Mouse (Mus musculus) neural tube, embryonic 15.5 days (tissue): ENCODE results near the gene Borcs7. TPM values are rescaled to one million over a fixed set of nuclear protein-coding genes. Genes with fewer than 3 reads are reported as not detected.

Experiments
- ATAC-seq: fragments of 200-750 bp; cut with Nextera tagmentation; 2 replicates; pipeline ENCODE4 v1.8.0; 2017; ENCODE audit warnings: mild to moderate bottlenecking, moderate TSS enrichment, moderate library complexity; ENCODE audit not compliant: low FRiP score
- H3K27ac ChIP-seq: fragments of 300-500 bp; sonication (generic); replicated peaks from 2 replicates; pipeline ENCODE4 v1.5.1; 2015; ENCODE audit warnings: mild to moderate bottlenecking, inconsistent platforms
- H3K27me3 ChIP-seq: fragments of 300-500 bp; sonication (generic); replicated peaks from 2 replicates; pipeline ENCODE4 v1.6.1; 2015; ENCODE audit warnings: inconsistent platforms
- H3K36me3 ChIP-seq: fragments of 300-500 bp; sonication (generic); 2 replicates; pipeline ENCODE4 v1.6.1; 2015; ENCODE audit warnings: inconsistent platforms
- H3K4me1 ChIP-seq: fragments of 300-500 bp; sonication (generic); 2 replicates; pipeline ENCODE4 v1.6.1; 2015; ENCODE audit warnings: inconsistent platforms
- H3K4me2 ChIP-seq: fragments of 300-500 bp; sonication (generic); 2 replicates; pipeline ENCODE4 v1.6.1; 2015; ENCODE audit warnings: inconsistent platforms, mild to moderate bottlenecking, moderate library complexity
- H3K4me3 ChIP-seq: fragments of 300-500 bp; sonication (generic); replicated peaks from 2 replicates; pipeline ENCODE4 v1.5.1; 2015; ENCODE audit warnings: mild to moderate bottlenecking, inconsistent platforms
- H3K9ac ChIP-seq: fragments of 300-500 bp; sonication (generic); replicated peaks from 2 replicates; pipeline ENCODE4 v1.6.1; 2015; ENCODE audit warnings: mild to moderate bottlenecking, inconsistent platforms
- H3K9me3 ChIP-seq: fragments of 300-500 bp; sonication (generic); replicated peaks from 2 replicates; pipeline ENCODE4 v1.6.1; 2016; ENCODE audit warnings: inconsistent platforms
- WGBS: fragments of 180-500 bp; shearing (Covaris S2); methylation state at CpG from one replicate; pipeline ENCODE4 v1.1.7; 2015; ENCODE audit warnings: mixed read lengths; 5-methylcytosine and 5-hydroxymethylcytosine counted together
- polyA plus RNA-seq: library from polyadenylated mRNA; unstranded; fragments of >200 nt; fragmentation: Nextera tagmentation; extraction: Ambion mirVana; gene quantifications from 2 replicates; pipeline ENCODE4 v1.2.1, GENCODE M21; 2015

The Borcs7 gene
- polyA plus RNA-seq, 1 experiment from 2014 or later = 29.8 TPM

- Histone ChIP-seq H3K27ac (no peak overlapping the region), H3K9ac (no peak overlapping the region), H3K9me3 (no peaks in the 10 kb centered on the region), H3K4me1 (no peaks in the 10 kb centered on the region), H3K4me2 (no peak overlapping the region), H3K4me3 (no peak overlapping the region), H3K36me3 (peaks cover 29% of the 10 kb centered on the region), H3K27me3 (no peaks in the 10 kb centered on the region)
- WGBS = 74% methylated on average over 10 of the region's 10 CpGs
- no peak for ATAC-seq
These were observed 9.3 kb downstream of the Borcs7 start for GRCm38 (mm10) chr19:46699011-46699481.

DNA sequence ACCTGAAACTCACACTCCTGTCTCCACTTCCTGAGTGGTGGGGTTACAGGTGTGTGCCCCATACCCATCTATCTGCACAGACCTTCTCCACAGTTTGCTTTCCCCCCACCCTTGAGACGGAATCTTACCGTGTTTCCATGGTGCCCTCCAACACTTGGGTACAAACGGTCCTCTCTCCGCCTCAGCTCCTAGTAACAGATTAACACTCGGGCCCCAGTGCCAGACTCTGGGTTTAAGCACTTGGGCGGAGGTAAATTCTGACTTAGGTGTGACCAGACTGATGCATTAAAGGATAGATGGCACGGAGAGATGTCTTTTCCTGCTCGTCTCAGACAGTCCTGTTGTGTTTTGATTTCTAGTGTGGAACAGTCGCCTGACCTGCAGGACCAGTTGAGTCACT lies 11.4 kb downstream of the Borcs7 start:
- Histone ChIP-seq H3K4me2 (no peak overlapping the region), H3K4me3 (no peak overlapping the region), H3K9me3 (no peaks in the 10 kb centered on the region), H3K27ac (no peak overlapping the region), H3K4me1 (no peaks in the 10 kb centered on the region), H3K36me3 (peaks cover 16% of the 10 kb centered on the region), H3K9ac (no peak overlapping the region), H3K27me3 (no peaks in the 10 kb centered on the region)
- ATAC-seq = no peak
- WGBS = 90% methylated on average over 9 of the region's 9 CpGs

DNA sequence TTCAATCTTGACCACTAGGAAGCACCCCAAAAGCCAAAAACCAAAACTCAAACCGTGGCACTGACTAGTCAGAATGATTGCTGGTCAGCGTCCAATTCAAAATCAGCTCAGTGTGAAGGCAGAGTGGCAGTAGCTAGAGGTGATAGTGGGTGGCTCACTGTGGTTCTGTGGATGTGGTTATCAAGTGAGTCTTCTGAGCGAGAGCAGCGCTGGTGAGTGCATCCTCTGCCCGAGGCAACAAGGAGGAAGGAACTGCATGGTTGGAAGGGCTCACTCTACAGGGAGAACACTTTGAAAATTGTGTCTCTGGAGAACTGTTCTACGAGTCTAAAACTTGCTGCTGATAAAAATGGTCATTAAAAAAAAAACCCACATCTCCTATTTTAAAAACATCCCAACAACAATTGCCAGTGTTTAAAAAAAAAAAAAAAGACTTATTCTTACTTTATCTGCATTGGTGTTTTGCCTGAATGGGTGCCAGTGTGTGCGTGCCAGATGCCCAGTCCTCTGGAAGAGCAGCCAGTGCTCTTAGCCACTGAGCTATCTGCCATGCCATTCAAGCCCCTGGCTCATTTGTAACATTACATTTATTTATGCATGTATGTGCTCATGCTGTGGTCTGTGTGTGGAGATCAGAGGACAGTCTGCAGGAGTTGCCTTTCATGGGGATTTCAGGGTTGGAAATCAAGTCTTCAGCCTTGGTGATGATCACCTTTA lies 16.2 kb downstream of the Borcs7 start:
- H3K9me3 ChIP-seq = no peaks in the 10 kb centered on the region
- ATAC-seq = no peak
- H3K27me3 ChIP-seq = no peaks in the 10 kb centered on the region
- H3K4me3 ChIP-seq = no peak overlapping the region
- no peak overlapping the region for H3K27ac ChIP-seq
- 70% methylated on average over 7 of the region's 7 CpGs for WGBS
- no peak overlapping the region for H3K9ac ChIP-seq
- no peak overlapping the region for H3K4me2 ChIP-seq
- H3K36me3 ChIP-seq = peaks cover 9% of the 10 kb centered on the region
- peaks cover 14% of the 10 kb centered on the region for H3K4me1 ChIP-seq

- WGBS = 86% methylated on average over 9 of the region's 9 CpGs
- H3K9me3 ChIP-seq = no peaks in the 10 kb centered on the region
- H3K4me2 ChIP-seq = peak overlapping the region; percentile 60
- peaks cover 3% of the 10 kb centered on the region; the same call in 1 of the 2 replicates for H3K36me3 ChIP-seq
- peaks cover 14% of the 10 kb centered on the region for H3K4me1 ChIP-seq
- H3K27ac ChIP-seq = peak overlapping the region; percentile 28; the same call in 1 of the 2 replicates
- ATAC-seq = no peak
- H3K4me3 ChIP-seq = peak overlapping the region; percentile 44
- H3K9ac ChIP-seq = no peak overlapping the region
- no peaks in the 10 kb centered on the region for H3K27me3 ChIP-seq
These were observed 17.0 kb downstream of the Borcs7 start for GRCm38 (mm10) chr19:46706540-46707295.

- Histone ChIP-seq H3K36me3 (peaks cover 3% of the 10 kb centered on the region; the same call in 1 of the 2 replicates), H3K4me1 (peaks cover 14% of the 10 kb centered on the region), H3K4me2 (peak within 1 kb of the TSS; percentile 60), H3K4me3 (peak within 1 kb of the TSS; percentile 44), H3K9me3 (no peaks in the 10 kb centered on the region), H3K9ac (peak within 1 kb of the TSS; percentile 44), H3K27me3 (no peaks in the 10 kb centered on the region), H3K27ac (peak within 1 kb of the TSS; percentile 28; the same call in 1 of the 2 replicates)
- WGBS = 13% methylated on average over 29 of the region's 31 CpGs
- peak; percentile 72; the same call in 1 of the 2 replicates for ATAC-seq
These were observed 17.8 kb downstream of the Borcs7 start, which contains the start of gene As3mt for GRCm38 (mm10) chr19:46707296-46708151. Gene As3mt (plus strand): TSS chr19:46707458.

DNA sequence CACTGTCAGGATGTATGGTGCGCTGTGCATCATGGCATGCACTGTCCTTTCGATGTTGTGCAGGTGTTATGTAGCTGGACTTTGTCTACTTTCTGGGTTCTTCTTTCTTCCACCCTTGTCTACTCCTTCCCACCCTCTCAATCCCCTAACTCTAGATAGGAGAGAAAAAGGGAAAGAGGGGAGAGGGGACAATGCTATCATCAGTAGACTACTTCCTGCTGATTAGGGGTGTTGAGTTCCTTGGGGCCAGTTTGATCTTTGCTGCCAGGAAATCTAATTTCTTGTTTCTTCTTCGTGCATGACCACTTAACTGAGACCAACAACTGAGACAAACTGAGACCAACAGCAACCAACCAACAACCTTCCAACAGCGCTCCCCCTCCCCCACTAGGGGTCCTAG lies 20.9 kb downstream of the Borcs7 start:
- Histone ChIP-seq H3K9ac (no peak overlapping the region), H3K4me1 (peaks cover 14% of the 10 kb centered on the region), H3K36me3 (no peaks in the 10 kb centered on the region), H3K27me3 (no peaks in the 10 kb centered on the region), H3K4me3 (no peak overlapping the region), H3K9me3 (no peaks in the 10 kb centered on the region), H3K4me2 (no peak overlapping the region), H3K27ac (no peak overlapping the region)
- ATAC-seq = no peak
- 92% methylated on average over 4 of the region's 4 CpGs for WGBS

GRCm38 (mm10) chr19:46714234-46714633 lies 24.5 kb downstream of the Borcs7 start:
- H3K4me1 ChIP-seq = no peaks in the 10 kb centered on the region
- no peaks in the 10 kb centered on the region for H3K27me3 ChIP-seq
- 0 out of 2 replicates have a peak, but pooled peaks cover 4% of the 10 kb centered on the region for H3K9me3 ChIP-seq
- H3K4me3 ChIP-seq = no peak overlapping the region
- 92% methylated on average over 8 of the region's 8 CpGs for WGBS
- peaks cover 14% of the 10 kb centered on the region for H3K36me3 ChIP-seq
- no peak overlapping the region for H3K9ac ChIP-seq
- no peak for ATAC-seq
- H3K4me2 ChIP-seq = no peak overlapping the region
- H3K27ac ChIP-seq = no peak overlapping the region

DNA sequence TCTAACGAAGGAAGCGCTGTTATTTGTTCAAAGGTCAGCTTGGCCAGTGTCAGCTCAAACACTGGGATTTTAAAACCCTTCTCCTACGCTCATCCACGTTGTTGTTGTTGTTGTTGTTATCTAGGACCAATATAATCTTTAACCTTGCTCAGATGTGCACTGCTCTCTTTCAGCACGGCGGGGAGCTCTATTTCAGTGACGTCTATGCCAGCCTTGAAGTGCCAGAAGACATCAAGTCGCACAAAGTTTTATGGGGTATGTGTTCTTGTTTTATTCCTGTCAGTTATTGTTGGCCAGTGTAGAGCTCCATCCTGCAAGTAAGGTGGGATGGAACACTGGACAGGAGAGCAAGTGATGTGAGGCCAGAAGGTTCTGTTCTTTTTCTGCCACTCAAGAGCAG lies 25.3 kb downstream of the Borcs7 start:
- no peak overlapping the region for H3K4me2 ChIP-seq
- 0 out of 2 replicates have a peak, but pooled peaks cover 4% of the 10 kb centered on the region for H3K9me3 ChIP-seq
- 88% methylated on average over 8 of the region's 8 CpGs for WGBS
- no peak for ATAC-seq
- H3K4me3 ChIP-seq = no peak overlapping the region
- no peak overlapping the region for H3K27ac ChIP-seq
- H3K4me1 ChIP-seq = no peaks in the 10 kb centered on the region
- no peak overlapping the region for H3K9ac ChIP-seq
- no peaks in the 10 kb centered on the region for H3K27me3 ChIP-seq
- peaks cover 20% of the 10 kb centered on the region for H3K36me3 ChIP-seq

DNA sequence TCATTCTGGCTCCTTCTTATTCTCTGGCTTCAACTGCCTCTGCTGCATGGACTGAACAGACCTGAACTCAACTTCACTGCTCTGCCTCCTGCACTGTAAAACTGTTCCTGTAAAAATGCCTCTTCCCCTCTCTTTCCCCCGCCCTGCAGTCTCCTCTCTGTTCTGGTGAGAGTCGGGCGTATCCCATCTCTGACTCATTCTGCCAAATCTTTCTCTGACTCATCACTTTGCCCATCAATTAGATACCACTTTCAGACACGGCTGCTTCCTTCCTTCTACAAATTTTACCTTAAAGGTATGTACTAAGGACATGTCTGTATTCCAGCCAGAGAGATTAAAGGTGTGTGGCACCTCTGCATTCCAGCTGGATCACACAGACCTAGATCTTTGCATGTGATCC lies 28.4 kb downstream of the Borcs7 start:
- 94% methylated on average over 4 of the region's 4 CpGs for WGBS
- no peaks in the 10 kb centered on the region for H3K4me1 ChIP-seq
- H3K4me3 ChIP-seq = no peak overlapping the region
- H3K9ac ChIP-seq = no peak overlapping the region
- H3K27ac ChIP-seq = no peak overlapping the region
- peaks cover 30% of the 10 kb centered on the region for H3K36me3 ChIP-seq
- no peak for ATAC-seq
- no peak overlapping the region for H3K4me2 ChIP-seq
- H3K9me3 ChIP-seq = 0 out of 2 replicates have a peak, but pooled peaks cover 4% of the 10 kb centered on the region
- no peaks in the 10 kb centered on the region for H3K27me3 ChIP-seq

GRCm38 (mm10) chr19:46724411-46724810 lies 34.7 kb downstream of the Borcs7 start:
- Histone ChIP-seq H3K9me3 (no peaks in the 10 kb centered on the region), H3K4me2 (no peak overlapping the region)
- WGBS = 70% methylated on average over 11 of the region's 11 CpGs

DNA sequence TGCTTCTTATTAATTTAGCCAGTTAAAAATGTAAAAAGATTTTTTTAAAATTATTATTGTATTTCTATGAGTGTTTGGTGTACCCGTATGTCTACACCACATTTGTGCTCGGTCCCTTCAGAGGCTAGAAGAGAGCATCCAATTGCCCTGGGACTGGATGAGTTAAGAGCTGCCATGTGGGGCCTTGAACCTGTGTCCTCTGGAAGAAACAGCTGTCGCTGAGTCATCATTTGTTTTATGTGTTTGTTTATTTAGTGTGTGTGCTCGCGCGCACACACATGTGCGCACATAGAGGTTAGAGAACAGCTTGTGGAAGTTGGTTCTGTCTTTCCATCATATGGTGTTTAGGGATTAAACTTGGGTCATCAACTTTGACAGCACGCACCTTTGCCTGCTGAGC lies 36.4 kb downstream of the Borcs7 start:
- WGBS = 97% methylated on average over 8 of the region's 8 CpGs
- no peak for ATAC-seq

More at GRCm38 (mm10) chr19:46724411-46724810, 34.7 kb downstream of the Borcs7 start:
- no peak for ATAC-seq
- Histone ChIP-seq H3K4me3 (no peak overlapping the region), H3K27ac (no peak overlapping the region), H3K4me1 (0 out of 2 replicates have a peak, but pooled peaks cover 3% of the 10 kb centered on the region), H3K27me3 (no peaks in the 10 kb centered on the region), H3K9ac (no peak overlapping the region), H3K36me3 (peaks cover 16% of the 10 kb centered on the region)

More for the DNA sequence above, 36.4 kb downstream of the Borcs7 start:
- H3K4me1 ChIP-seq = 0 out of 2 replicates have a peak, but pooled peaks cover 3% of the 10 kb centered on the region
- H3K4me3 ChIP-seq = no peak overlapping the region
- H3K9ac ChIP-seq = no peak overlapping the region
- no peak overlapping the region for H3K4me2 ChIP-seq
- no peak overlapping the region for H3K27ac ChIP-seq
- H3K27me3 ChIP-seq = no peaks in the 10 kb centered on the region
- H3K36me3 ChIP-seq = peaks cover 7% of the 10 kb centered on the region
- no peaks in the 10 kb centered on the region for H3K9me3 ChIP-seq
